Mouse (Mus musculus): ENCODE measurements around the gene Trim7. TPM values are rescaled to one million over a fixed set of nuclear protein-coding genes. Genes with fewer than 3 reads are reported as not detected.

The Trim7 gene
- total RNA-seq, 1 experiment from 2014 or later: 4.3 TPM

DNA sequence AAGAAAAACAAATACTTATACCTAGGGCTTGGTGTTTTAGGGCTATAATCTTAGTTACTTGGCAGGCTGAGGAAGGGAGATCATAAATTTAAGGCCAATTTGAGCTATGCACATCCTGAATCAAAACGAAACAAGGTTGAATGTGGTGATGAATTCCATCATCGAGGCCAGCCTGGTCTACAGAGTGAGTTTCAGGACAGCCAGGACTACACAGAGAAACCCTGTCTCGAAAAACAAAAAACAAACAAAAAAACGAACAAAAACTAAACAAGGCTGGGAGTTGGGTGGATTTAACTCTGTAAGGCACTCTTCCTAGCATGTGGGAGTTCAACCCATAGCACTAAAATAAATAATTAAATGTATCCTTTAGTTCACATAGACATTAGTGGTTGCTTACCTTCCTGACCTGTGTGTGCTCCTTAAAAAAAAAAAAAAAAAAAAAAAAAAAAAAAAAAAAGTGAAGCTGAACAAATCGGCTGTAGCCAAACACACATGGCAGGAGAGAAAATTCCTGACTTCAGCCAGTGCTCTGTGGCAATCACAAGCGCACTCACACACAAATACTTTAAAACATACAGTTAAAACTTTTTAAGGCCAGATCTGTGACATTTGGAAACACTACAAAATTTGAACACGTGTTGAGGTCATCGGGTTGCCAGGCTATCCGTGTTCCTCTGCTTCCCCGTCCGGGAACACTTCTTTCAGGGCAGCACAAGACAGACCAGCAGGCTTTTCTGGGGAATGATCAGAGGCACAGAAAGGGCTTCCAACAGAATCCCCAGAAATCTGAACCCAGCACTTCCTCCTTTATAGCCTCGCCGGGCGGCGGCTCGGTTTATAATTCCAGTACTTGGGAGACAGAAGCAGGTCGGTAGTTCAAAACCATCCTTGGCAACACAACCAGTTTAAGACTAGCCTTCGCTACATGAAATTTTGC lies 26.7 kb upstream of the Trim7 start:
- ATAC-seq (replicated peaks in 1 of 2; ENCODE audit: insufficient read depth in 1 of 2, low FRiP score in 2 of 2, low TSS enrichment in 1 of 2, low read depth in 1 of 2, poor library complexity in 2 of 2, severe bottlenecking in 2 of 2): 0 out of 4 replicates have a peak, but pooled peaks of 1 of the 2 experiments have one; percentile 1

DNA sequence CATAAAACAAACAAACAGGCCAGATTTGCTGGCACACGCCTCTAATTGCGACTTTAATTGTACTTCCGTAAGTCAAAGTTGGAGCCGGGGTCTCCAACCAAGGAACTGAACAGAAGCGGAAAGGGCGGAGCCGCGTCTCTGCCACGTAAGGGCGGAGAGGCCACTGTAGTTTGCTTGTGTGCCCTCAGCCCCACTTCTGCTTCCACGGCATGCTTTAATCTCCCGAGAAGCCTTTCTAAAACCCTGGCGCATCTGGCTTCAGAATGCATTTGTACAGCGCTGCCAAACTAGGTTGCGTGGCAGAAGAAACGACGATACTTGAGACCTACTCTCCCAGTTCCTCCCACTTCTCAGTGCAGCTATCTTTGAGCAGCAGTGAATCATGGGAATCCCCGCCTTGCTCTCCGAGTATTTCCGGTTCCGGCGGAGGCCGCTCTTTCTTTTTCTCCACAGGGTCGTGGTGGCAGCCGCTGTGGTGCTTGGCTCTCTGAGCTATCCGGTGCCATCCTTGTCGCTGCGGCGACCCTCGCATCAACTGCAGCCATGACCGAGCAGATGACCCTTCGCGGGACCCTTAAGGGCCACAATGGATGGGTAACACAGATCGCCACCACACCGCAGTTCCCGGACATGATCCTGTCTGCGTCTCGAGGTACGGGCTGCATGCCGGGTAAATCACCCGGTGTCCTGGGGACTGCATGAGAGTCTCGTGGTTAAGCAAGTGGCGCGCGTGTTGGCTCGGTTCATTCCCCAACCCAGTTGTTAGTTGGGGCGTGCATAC lies 25.8 kb upstream of the Trim7 start, which contains the start of gene Rack1:
Rack1 (plus strand) TSS at position 412 of the 781 bp plus-strand sequence.
- ATAC-seq (replicated peaks in 1 of 2; ENCODE audit: insufficient read depth in 1 of 2, low FRiP score in 2 of 2, low TSS enrichment in 1 of 2, low read depth in 1 of 2, poor library complexity in 2 of 2, severe bottlenecking in 2 of 2): peak; percentile 89 to 92

DNA sequence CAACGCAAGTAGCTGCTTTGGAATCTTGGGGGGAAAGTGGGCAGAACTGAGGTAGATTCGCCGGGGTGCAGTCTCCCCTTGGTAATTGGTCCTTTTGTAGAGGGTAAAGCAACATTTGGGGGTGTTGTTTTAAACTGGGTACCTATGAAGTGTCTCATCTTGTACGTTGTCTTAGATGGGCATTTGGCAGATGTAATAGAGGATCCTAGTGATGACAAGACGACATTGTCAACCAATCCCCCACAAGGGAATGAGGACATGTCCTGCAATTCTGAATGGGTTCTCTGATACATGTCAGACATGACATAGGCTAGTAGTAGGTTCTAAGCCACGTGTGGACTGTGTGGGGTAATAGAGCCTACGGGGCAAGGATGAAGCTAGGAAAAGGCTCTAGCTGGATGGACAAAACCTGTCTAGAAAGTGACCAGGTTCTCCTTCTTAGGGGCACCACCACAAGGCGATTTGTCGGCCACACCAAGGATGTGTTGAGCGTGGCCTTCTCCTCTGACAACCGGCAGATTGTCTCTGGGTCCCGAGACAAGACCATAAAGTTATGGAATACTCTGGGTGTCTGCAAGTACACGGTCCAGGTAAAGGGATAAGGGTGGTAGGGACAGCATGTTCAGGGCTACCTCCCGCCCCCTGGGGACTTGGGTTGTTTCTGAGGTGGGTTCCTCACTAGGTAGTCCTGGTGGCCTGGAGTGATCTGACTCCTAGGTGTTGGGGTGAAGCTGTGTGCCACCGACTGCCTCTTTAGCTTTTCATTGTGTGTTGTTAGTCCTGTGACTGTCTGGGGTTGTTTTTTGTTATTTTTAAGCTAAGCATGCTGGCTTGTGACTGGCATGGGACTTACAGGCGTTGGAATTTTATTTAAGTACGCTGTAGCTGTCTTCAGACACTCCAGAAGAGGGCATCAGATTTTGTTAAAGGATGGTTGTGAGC lies 23.8 kb upstream of the Trim7 start:
- ATAC-seq (replicated peaks in 1 of 2; ENCODE audit: insufficient read depth in 1 of 2, low FRiP score in 2 of 2, low TSS enrichment in 1 of 2, low read depth in 1 of 2, poor library complexity in 2 of 2, severe bottlenecking in 2 of 2): no peak

DNA sequence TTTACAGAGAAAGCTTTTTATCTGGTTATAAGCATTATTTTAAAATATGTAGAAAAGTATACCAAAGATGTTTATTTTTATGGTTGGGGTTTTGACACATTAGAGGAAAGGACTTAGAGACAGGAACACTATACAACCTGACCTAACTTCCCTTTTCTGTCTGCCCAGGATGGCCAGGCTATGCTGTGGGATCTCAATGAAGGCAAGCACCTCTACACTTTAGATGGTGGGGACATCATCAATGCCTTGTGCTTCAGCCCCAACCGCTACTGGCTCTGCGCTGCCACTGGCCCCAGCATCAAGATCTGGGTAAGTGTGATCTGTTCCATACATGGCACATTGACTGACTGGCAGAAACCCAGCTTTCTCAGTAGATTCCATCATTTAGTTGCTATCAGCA lies 22.0 kb upstream of the Trim7 start:
- no peak for ATAC-seq (replicated peaks in 1 of 2; ENCODE audit: insufficient read depth in 1 of 2, low FRiP score in 2 of 2, low TSS enrichment in 1 of 2, low read depth in 1 of 2, poor library complexity in 2 of 2, severe bottlenecking in 2 of 2)

DNA sequence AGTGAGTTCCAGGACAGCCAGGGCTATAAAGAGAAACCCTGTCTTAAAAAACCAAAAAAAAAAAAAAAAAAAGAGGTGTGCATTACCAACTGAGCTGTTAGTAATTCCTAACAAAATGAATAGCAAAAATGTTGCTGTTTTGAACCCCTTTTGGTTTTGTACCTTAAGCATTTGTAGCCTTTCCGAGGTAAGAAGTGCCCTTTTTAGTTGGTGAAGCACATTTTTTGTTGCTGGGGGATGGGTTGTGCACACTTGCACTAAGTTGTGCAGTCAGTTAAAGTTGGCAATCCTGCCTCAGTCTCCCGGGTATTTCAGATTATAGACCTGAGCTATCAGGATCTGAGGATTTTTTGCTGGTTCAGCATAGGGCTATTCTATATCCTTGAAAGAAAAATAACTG lies 21.0 kb upstream of the Trim7 start:
- no peak for ATAC-seq (replicated peaks in 1 of 2; ENCODE audit: insufficient read depth in 1 of 2, low FRiP score in 2 of 2, low TSS enrichment in 1 of 2, low read depth in 1 of 2, poor library complexity in 2 of 2, severe bottlenecking in 2 of 2)

DNA sequence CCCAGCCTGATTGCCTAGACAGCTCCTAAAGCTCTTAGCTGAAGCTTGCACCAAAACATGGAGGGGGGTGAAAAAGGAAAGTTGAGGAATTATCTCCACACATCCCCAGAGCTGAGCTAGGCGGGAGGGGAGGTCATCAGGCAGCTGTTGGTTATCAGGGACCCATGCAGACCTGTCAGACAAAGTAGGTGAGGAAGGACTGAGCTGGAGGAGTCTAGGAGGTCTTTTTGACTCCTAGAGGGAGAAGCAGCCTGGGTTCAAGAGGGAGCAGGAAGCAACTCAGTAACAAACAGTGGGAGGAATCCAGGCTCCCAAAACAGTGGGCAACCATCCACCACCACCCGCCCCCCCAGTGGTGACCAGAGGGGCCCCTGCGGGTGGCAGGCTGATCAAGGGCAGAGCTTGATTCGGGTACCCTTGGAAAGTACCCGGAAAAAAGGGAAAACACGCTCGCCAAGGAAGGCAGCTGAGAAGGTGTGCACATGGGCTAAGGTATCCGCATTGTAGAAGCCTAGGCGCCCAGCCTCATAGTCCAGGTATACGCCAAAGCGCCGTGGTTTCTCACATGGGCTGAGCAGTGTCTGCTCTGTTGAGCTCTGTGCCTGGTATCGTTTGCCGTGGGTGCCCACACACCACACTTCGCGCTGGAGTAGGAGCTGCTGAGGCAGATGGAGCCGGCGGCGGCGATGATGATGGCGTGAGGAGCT lies 18.9 kb upstream of the Trim7 start:
- peak in 1 of 2 experiments; percentile 33; a peak in 2 of 4 replicates for ATAC-seq (replicated peaks in 1 of 2; ENCODE audit: insufficient read depth in 1 of 2, low FRiP score in 2 of 2, low TSS enrichment in 1 of 2, low read depth in 1 of 2, poor library complexity in 2 of 2, severe bottlenecking in 2 of 2)

DNA sequence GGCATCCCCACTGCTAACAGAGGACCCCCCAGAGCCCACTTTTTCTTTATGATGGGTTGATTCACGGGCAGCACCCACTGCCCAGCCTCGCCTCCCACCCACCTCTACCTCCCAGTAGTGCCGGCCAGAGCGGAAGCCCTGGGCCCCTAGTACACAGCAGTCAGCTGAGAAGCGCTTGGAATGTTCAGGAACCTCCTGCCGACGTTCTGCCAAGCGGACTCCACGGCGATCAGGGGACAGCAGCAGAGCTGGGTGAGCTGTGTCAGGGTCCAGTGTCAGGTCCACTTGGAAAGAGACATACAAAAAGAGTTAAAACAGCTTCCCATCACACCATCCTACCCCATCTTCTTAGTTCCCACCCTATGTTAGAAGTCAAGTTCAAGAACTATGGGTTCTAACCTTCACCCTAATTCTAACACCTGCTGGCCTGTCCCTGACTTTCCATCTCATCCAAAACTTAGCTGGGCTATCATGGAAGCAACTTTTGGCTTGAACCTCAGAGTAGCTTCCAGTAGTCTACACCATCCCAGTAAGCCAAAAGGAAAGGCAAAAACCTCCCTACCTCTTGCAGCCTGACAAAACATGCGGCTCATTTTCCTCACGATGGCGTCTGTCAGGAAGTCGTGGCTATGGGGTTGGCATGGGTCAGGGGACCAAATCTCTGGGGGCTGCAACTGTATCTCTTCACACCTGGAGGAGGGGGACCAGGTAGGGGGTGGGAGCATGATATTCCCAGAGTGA lies 18.2 kb upstream of the Trim7 start:
- ATAC-seq (replicated peaks in 1 of 2; ENCODE audit: insufficient read depth in 1 of 2, low FRiP score in 2 of 2, low TSS enrichment in 1 of 2, low read depth in 1 of 2, poor library complexity in 2 of 2, severe bottlenecking in 2 of 2): 0 out of 4 replicates have a peak, but pooled peaks of 1 of the 2 experiments have one; percentile 18

DNA sequence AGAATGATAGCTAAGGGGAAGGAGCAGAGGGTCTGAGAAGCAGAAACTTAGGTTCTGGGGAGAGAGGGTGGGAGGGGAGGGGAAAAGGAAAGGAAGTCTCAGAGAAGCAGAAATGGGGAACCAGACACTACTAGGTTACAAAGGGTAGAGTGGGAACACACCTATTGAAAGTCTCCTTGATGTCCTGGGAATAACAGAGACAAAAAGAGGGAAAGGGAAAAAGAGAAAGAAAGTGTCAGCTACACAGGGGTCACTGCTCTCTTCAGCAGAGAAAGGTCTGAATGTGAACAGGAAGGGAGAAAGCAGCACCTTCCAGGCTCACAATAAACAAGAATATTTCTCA lies 17.7 kb upstream of the Trim7 start:
- no peak for ATAC-seq (replicated peaks in 1 of 2; ENCODE audit: insufficient read depth in 1 of 2, low FRiP score in 2 of 2, low TSS enrichment in 1 of 2, low read depth in 1 of 2, poor library complexity in 2 of 2, severe bottlenecking in 2 of 2)

DNA sequence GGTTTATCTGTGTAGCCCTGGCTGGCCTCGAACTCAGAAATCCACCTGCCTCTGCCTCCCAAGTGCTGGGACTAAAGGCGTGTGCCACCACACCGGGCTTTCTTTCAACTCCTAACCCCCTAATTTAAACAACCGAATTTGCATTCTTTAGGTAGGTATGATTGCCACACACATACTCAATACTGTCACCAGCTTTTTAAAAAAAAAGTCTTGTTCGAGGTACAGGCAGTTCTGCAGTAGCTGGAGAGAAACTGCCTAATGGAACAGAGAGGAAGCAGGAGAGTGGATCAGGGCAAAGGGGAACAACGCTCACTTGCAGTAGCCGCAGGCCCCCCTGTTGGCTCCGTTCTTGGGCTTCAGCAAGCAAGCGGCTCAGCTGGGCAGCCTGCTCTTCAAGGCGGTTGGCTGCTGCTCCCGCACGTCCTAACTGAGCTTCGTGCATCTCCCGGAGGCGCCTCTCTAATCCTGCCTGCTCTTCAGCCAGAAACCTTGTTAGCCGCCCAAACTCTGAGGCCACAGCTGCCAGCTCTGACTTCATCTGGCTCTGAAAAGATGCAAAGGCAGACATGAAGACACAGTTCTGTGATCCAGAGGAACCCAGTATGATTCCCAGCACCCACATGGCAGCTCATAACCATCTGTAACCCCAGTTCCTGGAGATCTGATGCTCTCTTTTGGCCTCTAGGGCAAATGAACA lies 17.1 kb upstream of the Trim7 start:
- ATAC-seq (replicated peaks in 1 of 2; ENCODE audit: insufficient read depth in 1 of 2, low FRiP score in 2 of 2, low TSS enrichment in 1 of 2, low read depth in 1 of 2, poor library complexity in 2 of 2, severe bottlenecking in 2 of 2): no peak

DNA sequence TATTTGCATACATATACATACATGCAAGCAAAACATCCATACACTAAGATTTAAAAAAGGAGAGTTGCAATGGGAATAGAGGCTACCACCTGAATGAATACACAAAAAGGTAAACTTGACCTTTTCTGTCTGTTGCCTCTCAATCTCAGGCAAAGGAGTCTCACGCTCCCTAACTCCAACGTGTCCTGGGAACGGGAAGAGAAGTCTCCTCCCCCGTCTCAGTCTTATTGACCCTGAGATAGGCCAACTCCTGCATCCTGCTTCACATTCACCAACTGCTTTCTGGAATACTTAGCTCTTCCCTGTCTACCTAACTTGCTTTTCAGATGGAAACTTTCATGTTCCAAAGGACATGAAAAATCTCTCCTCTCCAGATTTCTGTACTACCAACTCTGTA lies 16.5 kb upstream of the Trim7 start:
- ATAC-seq (replicated peaks in 1 of 2; ENCODE audit: insufficient read depth in 1 of 2, low FRiP score in 2 of 2, low TSS enrichment in 1 of 2, low read depth in 1 of 2, poor library complexity in 2 of 2, severe bottlenecking in 2 of 2): no peak

DNA sequence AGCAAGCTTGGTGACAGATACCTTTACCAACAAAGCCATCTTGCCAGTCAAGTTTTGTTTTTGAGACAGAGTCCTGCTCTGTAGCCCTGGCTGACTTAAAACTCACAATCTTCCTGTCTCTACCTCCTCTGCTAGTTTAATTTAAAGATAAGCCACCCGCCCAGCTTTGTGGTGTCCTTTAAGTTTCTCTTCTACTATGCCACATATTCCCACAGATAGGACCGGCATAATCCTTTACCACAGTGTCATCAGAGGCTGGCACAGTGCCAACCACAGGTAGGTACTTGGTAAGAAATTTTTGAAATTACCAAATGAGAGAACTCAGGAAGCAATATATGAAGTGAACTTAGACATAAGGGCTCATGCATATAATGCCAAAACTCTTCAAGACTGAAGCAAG lies 15.8 kb upstream of the Trim7 start:
- ATAC-seq (replicated peaks in 1 of 2; ENCODE audit: insufficient read depth in 1 of 2, low FRiP score in 2 of 2, low TSS enrichment in 1 of 2, low read depth in 1 of 2, poor library complexity in 2 of 2, severe bottlenecking in 2 of 2): 0 out of 4 replicates have a peak, but pooled peaks of 1 of the 2 experiments have one; percentile 28

DNA sequence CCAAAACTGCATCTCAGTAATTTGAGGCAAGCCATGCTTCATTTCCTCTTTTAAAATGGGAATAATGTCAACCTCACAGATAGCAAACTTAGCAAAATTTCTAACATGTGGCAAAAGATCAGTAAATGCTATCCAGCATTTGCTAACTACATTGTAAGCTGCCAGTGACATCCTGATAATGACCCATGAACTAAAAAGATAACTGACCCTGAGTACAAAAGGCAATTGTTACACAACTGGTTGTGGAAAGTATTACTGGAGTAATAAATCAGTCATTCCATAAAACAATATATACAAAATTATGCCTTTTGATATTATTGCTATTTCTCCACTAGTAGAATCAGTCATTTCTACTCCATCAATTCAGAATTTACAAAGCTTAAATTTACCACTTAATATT lies 12.2 kb upstream of the Trim7 start:
- no peak for ATAC-seq (replicated peaks in 1 of 2; ENCODE audit: insufficient read depth in 1 of 2, low FRiP score in 2 of 2, low TSS enrichment in 1 of 2, low read depth in 1 of 2, poor library complexity in 2 of 2, severe bottlenecking in 2 of 2)

DNA sequence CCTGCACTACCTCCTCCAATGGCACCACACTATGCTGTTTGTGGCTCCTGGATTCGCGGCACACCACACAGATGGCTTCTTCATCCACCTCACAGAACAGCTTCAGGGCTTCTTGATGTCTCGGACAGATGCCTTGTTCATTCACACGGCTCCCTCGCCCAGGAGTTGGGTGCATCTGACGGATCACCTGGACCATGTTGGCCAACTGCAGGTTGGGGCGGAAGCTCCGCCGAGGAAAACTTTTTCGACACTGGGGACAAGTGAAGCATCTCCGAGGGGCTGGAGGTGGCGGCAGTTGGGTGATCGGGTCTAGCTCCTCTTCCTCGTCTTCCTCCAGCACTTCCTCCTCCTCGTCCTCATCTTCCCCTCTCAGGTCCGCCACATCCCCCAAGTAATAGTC lies 10.1 kb upstream of the Trim7 start:
- no peak for ATAC-seq (replicated peaks in 1 of 2; ENCODE audit: insufficient read depth in 1 of 2, low FRiP score in 2 of 2, low TSS enrichment in 1 of 2, low read depth in 1 of 2, poor library complexity in 2 of 2, severe bottlenecking in 2 of 2)

DNA sequence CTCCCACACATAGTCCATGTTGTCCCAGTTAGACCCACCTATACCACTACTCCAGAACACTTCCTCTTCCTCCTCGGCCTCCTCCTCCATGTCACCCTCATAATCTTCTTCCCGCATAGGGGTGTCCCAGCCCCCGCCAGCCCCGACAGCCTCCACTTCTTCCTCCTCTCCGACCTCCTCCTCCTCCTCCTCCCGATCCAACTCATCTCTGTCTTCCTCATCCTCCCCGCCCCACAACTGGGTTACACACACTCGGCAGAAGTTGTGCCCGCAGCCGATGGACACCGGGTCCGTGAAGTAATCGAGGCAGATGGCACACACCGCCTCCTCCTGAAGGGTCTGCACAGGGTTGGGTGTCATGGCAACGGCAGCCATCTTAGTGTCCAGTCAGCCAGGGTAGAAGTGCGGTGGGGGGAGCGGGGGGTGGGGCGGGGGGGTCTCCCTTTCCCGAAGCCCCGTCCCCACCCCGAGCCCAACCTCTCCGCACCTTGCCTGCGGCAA lies 9.6 kb upstream of the Trim7 start:
- ATAC-seq (replicated peaks in 1 of 2; ENCODE audit: insufficient read depth in 1 of 2, low FRiP score in 2 of 2, low TSS enrichment in 1 of 2, low read depth in 1 of 2, poor library complexity in 2 of 2, severe bottlenecking in 2 of 2): peak; percentile 9 to 10; a peak in 1 of 4 replicates
